Comparison of ENCODE assay signal across 8 mouse cellular contexts in genomic region chr8:107560820-107561536, GRCm38 (mm10). TPM values are rescaled to one million over a fixed set of nuclear protein-coding genes. Genes with fewer than 3 reads are reported as not detected.
DNase-seq lines count a peak whose midpoint lies in the region; TF ChIP-seq lines count a peak whose summit lies in the region.

No protein-coding gene starts in this region.

- peak; percentile 89 for DNase-seq in heart, adult 11 months
- no peak for DNase-seq in heart, postnatal 36 days
- DNase-seq in spleen, postnatal 36 days (ENCODE audit: low spot score in 2 of 2): peak; percentile 44 to 48
- no peak for DNase-seq in spleen, postnatal 4 days (ENCODE audit: low spot score in 2 of 2)
- DNase-seq in liver, adult 2 months (ENCODE audit: extremely low read depth, low read depth, low spot score): peak; percentile 35
- peak; percentile 23 for DNase-seq in thymus, postnatal 14 days
- no peak for DNase-seq in left cerebral cortex, postnatal 36 days (ENCODE audit: low spot score in 2 of 2)
- no peak for DNase-seq in left cerebral cortex, adult 9 months (ENCODE audit: low spot score in 2 of 2)

- WGBS in liver, adult 2 months: 60% methylated on average over 16 of the region's 16 CpGs

- no peak for TF ChIP-seq CTCF in liver, adult 2 months (IDR thresholded peaks at IDR 0.05; ENCODE audit: low read depth, low read length)

- H3K79me2 ChIP-seq in liver, adult 2 months (ENCODE audit: control insufficient read depth, insufficient read depth, low read length): no peaks in the 10 kb centered on the region

- intact Hi-C loops in heart, postnatal 36 days (cut with DNase I): no loop called here
- intact Hi-C loops in left cerebral cortex, postnatal 36 days (cut with DNase I): no loop called here

- no peak for TF ChIP-seq POLR2A in liver, adult 2 months (IDR thresholded peaks at IDR 0.05; ENCODE audit: extremely low read depth, insufficient read depth, low read length)

- no peaks in the 10 kb centered on the region for H3K27me3 ChIP-seq in liver, adult 2 months (ENCODE audit: control insufficient read depth, insufficient read depth, low read length)

- no peaks in the 10 kb centered on the region for H3K4me1 ChIP-seq in liver, adult 2 months (ENCODE audit: control insufficient read depth, insufficient read depth, low read length)

- H3K36me3 ChIP-seq in liver, adult 2 months (ENCODE audit: control insufficient read depth, insufficient read depth, low read length): no peaks in the 10 kb centered on the region

- no peak overlapping the region for H3K27ac ChIP-seq in liver, adult 2 months (replicated peaks; ENCODE audit: insufficient read depth, low read depth, low read length)

- peak overlapping the region; percentile 27; the same call in 1 of the 2 replicates for H3K4me3 ChIP-seq in liver, adult 2 months (ENCODE audit: insufficient read depth, low read depth, low read length)

- no peak overlapping the region for H3K9ac ChIP-seq in liver, adult 2 months (ENCODE audit: low read depth, low read length)

RNA-seq across cellular contexts. Expression of gene Psmd7, which starts 27.3 kb away (rescaled TPM):
- total RNA-seq in heart, postnatal 36 days (2021): 100 to 1,000 TPM in 1 of 2 experiments, 10 to 100 TPM in 1; 95.7 to 104 TPM
- 26.6 and 32.7 TPM in 2 replicates for total RNA-seq in liver, adult 2 months (2014; rRNA removed)
- polyA plus RNA-seq in liver, adult 2 months (2012; rRNA removed): 48.6 and 49.9 TPM in 2 replicates
- total RNA-seq in left cerebral cortex, postnatal 36 days (2021): 100 to 1,000 TPM; 103 to 107 TPM

Comparison
In these comparisons a context has a peak if more than half of its experiments do, and no peak if none do; other contexts are left out.
1. DNase-seq: peak in heart, adult 11 months (single experiment), spleen, postnatal 36 days (2 of 2), liver, adult 2 months (single experiment) and thymus, postnatal 14 days (single experiment); none in heart, postnatal 36 days (0 of 2), spleen, postnatal 4 days (0 of 2), left cerebral cortex, postnatal 36 days (0 of 2) and left cerebral cortex, adult 9 months (0 of 2).